Mouse (Mus musculus) urinary bladder, postnatal 4 days (tissue): Measurements from ENCODE around the gene Stkld1.

ENCODE experiments used
- DNase-seq, 2 experiments: peaks; one replicate each; pipeline ENCODE4 v3.0.0; 2021 to 2022; ENCODE audit warnings: low spot score in 2 of 2

Gene Stkld1

DNA sequence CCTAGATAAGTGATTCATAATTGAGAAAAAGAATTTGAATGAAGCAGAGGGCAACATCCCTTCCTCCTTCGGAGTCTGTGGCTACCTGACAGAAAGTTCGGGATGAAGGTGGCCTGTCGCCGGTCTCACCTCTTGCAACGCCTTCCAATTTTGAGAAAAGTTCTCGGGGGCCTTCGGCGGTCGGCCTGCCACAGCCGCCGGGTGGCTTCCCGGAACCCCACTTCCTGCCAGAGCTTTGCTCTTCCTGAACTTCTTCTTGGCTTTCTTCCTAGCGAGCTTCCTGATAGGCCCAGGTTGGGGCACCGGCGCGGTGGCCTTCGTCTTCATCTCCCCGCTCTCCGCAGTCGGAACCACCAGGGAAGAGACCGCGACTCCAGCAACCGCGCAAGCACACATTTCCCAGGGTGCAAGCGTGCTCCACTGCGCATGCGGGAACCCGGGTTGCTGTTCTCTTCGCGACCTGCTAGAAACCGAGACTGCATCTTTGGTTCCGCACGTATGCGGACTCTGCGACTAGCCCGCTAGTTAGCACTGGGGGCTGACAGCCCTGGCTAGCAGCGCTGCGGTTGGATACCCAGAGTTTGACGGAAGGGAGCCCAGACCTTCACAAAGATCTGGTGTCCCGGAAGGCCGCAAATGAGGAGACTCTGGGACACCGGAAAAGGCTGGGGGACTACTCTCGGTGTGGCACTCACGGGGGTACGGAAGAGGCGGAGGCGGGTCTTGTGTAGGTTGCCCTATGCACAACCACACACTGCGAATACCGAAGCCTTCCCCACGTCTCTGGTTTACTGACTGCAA, 30.3 kb downstream of the Stkld1 start, which contains the start of gene Rexo4:
Gene Rexo4, minus strand, starts transcription at position 464 of the 801 bp plus-strand sequence.
- DNase-seq = peak; percentile 92

DNA sequence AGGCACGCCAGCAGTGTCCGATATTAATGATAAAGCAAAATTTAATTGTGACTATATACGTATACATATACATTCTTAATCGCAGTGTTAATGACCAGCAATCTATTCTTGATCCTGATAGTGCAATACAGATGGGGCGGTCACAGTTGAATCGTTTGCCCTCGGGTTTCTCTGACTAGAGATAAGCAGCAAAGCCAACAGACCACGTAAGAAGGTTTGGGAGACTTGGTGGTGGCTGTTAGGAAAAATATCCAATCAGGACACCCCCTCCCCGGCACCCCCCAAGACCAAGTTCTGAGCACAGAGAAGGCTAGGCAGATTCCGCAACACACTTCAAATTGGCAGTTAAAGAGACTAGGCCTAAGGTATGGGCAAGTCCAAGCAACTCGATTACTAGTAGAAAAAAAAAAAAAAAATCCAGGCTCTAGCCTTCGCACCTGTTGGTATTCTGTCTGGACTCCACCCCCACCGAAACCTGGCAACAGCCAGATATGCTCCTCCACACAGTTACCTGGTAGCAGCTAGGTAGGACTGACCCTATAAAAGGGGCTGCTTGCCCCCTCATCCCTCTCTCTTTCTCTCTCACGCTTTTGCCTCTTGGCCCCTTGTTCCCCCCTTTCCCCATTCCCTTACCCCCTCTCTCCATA, 31.0 kb downstream of the Stkld1 start:
- DNase-seq = no peak

DNA sequence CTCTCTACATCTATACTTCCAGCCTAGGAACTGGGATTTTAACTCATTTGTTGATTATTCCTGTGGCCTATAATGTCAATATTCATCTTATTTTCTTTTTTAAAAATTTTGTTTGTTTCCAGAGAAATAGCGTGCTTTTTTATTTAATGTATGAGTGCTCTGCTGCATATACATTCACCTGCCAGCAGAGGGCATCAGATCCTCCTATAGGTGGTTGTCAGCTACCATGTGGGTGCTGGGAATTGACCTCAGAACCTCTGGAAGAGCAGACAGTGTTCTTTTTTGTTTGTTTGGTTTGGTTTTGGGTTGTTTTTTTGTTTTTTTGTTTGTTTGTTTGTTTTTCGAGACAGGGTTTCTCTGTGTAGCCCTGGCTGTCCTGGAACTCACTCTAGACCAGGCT, 33.4 kb downstream of the Stkld1 start:
- no peak for DNase-seq

DNA sequence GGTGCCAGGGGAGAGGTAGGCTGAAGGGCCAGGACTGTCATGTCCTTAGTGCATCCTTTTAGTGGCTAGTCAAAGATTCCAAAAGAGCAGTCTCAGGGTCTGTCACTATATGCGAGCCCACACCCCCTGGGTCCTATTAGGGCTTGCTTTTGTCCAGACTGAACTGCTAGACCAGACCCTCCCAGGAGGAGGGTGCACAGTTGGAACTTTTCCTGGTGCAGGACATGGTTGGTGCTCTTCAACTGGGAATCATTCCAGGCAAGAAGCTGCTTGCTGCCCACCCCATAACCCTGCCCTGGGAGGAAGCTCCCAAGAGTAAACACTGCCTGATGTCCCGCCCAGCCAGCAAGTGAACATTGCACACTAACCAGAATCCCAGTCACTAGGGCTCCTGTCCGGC, 39.3 kb downstream of the Stkld1 start, which contains the start of gene Adamts13:
Gene Adamts13, plus strand, starts transcription at position 301 of the 400 bp plus-strand sequence.
- DNase-seq = no peak

GRCm38 (mm10) chr2:26973960-26974359, 40.1 kb downstream of the Stkld1 start:
- no peak for DNase-seq

DNA sequence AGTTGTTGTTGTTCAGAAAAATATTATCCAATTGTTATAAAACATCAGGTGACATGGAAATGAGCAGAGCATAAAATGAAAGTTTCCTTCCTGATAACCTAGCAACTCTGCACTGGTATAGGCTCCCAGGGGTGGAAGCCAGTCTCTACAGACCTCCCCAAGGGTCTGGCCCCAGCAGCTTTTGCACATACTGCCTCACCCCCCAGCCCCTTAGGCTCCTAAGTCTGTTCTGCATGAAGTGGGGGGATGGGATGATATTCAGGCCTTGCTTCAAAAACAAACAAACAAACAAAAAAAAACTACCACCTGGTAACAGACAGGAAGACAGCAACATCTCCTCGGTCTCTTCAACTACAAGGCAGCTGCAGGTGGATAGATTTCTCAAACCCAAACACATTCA, 46.5 kb downstream of the Stkld1 start:
- DNase-seq = no peak

DNA sequence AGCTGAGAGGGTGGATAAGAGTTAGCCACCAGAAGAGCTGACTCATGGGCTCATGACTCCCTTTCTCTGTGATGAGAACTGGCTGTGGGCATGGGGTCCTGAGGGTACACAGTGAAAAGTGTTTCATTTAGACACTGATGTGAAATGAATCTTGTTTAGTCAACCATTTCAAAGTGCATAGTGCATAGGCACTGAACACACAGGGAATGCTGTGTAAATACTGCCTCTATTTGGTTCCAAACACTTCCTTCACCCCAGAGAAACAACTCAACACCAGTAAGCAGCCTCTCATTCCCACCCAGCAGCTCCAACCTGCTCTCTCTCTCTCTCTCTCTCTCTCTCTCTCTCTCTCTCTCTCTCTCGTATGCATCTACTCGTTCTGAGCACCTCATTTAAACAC, 50.3 kb downstream of the Stkld1 start:
- no peak for DNase-seq

DNA sequence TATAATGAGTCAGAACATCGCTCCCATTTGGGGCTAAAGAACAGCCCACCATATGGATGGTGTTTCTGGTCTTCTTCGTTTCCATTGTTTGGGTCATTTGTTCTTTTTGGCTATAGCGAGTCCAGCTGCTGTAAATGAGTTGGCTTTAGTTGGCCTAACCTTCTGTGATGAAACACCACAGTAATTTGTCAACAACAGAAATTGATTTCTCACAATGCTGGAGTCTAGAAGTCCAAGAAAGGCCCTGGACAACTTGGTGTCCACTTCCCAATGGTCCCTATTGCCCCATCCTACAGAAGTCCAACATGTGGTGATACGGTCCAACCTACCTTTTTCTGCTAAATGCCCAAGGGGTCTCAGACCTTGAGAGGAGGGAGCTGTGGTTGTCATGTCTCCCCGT, 50.8 kb downstream of the Stkld1 start:
- no peak for DNase-seq

DNA sequence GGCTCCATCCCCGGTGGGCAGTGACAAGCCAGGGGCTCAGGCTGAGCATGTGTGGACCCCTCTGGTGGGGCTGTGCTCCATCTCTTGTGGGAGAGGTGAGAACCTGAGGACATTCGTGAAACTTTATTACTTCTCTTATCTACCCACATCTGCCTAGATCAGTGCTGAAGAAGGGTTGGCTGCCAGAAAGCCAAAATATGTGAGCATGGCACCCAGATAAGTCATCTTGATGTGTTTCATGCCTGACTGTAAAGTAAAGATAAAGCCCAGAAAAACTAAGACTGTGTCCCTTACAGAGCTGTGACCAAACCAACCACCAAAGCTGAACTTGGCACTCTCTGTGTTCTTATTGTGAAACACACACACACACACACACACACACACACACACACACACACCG, 60.1 kb downstream of the Stkld1 start:
- no peak for DNase-seq

DNA sequence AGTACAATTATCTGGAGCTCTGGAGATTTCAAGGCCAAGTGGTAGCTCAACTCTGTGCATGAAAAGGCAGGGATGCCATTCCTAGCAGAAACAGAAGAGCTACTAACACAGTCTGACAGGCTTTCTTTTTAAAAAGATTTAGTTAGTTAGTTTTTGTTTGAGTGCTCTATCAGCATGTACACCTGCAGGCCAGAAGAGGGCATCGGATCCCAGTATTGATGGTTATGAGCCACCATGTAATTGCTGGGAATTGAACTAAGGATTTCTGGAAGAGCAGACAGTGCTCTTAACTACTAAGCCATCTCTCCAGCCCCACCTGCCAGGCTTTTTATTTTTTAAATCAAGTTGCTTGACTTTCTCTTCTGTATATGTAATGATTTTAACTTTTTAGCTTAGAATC, 63.7 kb downstream of the Stkld1 start:
- no peak for DNase-seq

DNA sequence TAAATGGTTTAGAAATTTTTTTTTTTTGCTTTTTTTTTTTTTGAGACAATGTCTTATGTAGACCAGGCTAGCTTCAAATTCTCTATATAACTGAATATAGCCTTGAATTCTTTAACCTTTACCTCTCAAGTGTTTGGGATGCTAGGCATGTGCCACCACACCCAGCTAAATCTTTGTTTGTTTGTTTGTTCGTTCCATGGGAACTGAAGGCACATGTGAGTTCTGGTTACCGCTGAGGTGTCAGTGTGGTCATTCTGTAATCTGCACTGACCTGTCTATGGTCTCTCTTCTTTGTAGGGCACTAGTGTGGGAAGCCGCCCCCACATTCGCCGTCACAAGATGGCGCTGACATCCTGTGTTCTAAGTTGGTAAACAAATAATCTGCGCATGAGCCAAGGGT, 64.1 kb downstream of the Stkld1 start:
- DNase-seq = no peak
